Mouse (Mus musculus): ENCODE data around the gene Gmip.

The Gmip gene

DNA sequence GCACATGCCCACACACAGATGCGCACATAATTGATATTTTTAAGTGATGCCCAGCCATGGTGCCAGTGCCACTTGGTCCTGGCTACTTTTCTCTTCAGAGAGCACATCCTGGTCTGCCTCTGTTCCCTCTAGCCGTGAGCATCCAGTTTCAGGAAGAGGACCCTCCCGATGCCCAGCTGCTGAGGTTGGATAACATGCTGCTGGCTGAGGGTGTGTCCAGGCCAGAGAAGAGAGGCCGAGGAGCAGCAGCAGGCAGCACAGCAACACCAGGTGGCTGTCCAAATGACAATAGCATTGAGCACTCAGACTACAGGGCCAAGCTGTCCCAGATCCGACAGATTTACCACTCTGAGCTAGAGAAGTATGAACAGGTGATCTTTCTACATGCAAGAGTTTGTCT lies 55.7 kb downstream of the Gmip start:
- no peak for DNase-seq

- no peak for DNase-seq
These were observed 59.3 kb downstream of the Gmip start for GRCm38 (mm10) chr8:69867696-69868326.

- DNase-seq: peak; percentile 53
These were observed 61.7 kb downstream of the Gmip start for GRCm38 (mm10) chr8:69870003-69870765.

GRCm38 (mm10) chr8:69870907-69871306 lies 62.4 kb downstream of the Gmip start:
- DNase-seq: no peak

Measured in cerebellum, adult 11 months (tissue).